Mouse (Mus musculus): ENCODE measurements at regions not wholly inside any gene's neighbourhood (a gene's known extent, or its start where the extent isn't known, plus 50 kb on each side); places are given as distances from the start of the nearest gene placed in this dataset.

- intact Hi-C loops (cut with DNase I; ENCODE audit: low total_unique reads): no loop called here
- DNase-seq: no peak
Measured at GRCm38 (mm10) chr19:54801123-54801742, 325.8 kb downstream of the Gpam start.

GRCm38 (mm10) chr19:54787171-54787570 lies 339.9 kb downstream of the Gpam start:
- DNase-seq: no peak
- intact Hi-C loops (cut with DNase I; ENCODE audit: low total_unique reads): no loop called here

GRCm38 (mm10) chr19:54783729-54784128 lies 343.3 kb downstream of the Gpam start:
- DNase-seq: no peak
- intact Hi-C loops (cut with DNase I; ENCODE audit: low total_unique reads): no loop called here

- intact Hi-C loops (cut with DNase I; ENCODE audit: low total_unique reads): no loop called here
- peak; percentile 5 for DNase-seq
Measured at GRCm38 (mm10) chr19:54757761-54758160, 369.3 kb downstream of the Gpam start.

DNA sequence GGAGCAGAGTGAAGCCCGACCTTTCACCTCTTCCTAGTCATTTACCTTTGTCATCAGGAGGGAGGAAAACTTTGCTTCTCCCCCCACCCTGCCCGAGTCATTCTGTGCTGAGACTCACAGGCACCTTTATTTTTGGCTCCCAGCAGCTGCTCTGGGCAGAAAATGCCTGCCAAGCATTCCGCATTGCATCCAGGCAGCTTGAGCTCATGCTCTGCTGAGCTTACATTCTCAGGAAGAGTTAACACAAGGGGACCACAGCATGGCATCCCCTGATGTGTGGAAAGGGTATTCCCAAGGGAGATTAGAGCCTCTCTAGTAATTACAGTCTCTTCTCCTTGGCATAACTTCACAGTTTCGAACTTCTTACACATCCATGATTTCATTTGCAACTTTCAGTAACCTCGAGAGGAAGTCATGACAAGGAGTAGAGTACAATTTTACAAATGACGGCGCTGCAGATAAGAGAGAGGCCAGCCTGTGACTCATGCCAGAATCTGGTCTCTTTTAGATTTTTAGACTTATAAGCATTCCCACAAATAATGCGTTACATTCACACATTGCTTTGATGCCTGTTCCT lies 370.3 kb downstream of the Gpam start:
- intact Hi-C loops (cut with DNase I; ENCODE audit: low total_unique reads): no loop called here
- DNase-seq: no peak

GRCm38 (mm10) chr19:54755451-54755850 lies 371.6 kb downstream of the Gpam start:
- intact Hi-C loops (cut with DNase I; ENCODE audit: low total_unique reads): no loop called here
- no peak for DNase-seq

- intact Hi-C loops (cut with DNase I; ENCODE audit: low total_unique reads): no loop called here
- no peak for DNase-seq
Measured at GRCm38 (mm10) chr19:54733938-54734337, 393.1 kb downstream of the Gpam start.

DNA sequence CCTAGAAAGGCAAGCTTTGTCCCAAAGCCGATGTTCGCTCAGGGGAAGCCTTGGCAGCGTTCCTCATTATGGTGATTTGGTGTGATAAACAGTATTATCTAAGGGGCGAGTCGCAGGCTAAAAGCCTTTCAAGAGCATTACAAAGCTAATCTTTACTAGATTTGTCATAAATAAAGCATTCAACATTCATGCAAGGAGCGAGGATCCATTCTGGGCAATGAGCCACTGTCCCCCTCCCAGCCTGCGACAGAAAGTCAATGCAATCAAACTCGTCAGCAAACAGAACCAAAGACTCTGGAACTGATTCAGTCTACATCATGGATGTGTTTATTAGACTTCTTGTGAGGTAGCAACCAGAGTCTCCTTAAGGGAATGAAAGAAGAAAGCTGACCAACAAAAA lies 395.3 kb downstream of the Gpam start:
- no peak for DNase-seq

DNA sequence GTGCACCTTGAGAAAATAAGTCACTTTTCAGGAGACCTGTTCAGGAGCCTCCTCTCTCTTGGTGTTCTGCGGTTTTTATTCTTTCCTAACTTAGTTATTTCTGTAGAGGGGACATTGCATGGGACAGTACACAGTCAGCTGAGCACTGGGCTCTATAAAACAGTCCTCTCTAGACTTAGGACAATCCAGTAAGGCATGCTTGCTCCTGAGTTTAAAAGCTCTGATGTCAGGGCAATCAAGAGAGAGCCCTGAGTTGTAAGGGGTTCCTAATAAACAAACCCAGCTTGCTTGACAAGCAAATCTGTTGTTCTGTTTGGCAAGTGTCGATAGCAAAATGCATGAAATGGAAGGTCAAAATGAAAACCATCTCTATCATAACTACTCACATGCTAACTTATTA lies 395.7 kb downstream of the Gpam start:
- intact Hi-C loops (cut with DNase I; ENCODE audit: low total_unique reads): no loop called here
- DNase-seq: no peak

More for the DNA sequence above, 395.3 kb downstream of the Gpam start:
- intact Hi-C loops (cut with DNase I; ENCODE audit: low total_unique reads): no loop called here

- DNase-seq: no peak
- intact Hi-C loops (cut with DNase I; ENCODE audit: low total_unique reads): no loop called here
Measured at GRCm38 (mm10) chr19:54730801-54731200, 396.2 kb downstream of the Gpam start.

- DNase-seq: no peak
- intact Hi-C loops (cut with DNase I; ENCODE audit: low total_unique reads): no loop called here
Measured at GRCm38 (mm10) chr19:54730296-54730695, 396.7 kb downstream of the Gpam start.

DNA sequence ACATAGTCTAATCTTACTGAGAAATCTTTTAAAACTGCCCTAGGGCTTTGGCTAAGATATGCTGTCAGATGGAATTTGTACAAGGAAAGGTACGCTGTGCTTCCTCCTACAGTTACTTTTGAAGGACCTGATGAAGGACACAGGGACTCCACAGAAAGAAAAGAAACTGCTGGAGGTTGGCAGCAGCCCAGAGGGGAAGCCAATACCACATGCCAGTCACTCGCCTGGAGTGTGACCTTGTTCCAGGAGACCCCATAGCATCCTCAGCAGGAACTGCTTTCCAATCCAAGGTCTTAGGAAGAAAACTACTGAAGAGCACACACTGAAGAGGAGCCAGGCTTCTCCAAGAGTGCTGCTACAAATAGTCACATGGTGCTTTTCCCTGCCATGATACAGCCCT lies 404.9 kb downstream of the Gpam start:
- intact Hi-C loops (cut with DNase I; ENCODE audit: low total_unique reads): no loop called here
- DNase-seq: no peak

DNA sequence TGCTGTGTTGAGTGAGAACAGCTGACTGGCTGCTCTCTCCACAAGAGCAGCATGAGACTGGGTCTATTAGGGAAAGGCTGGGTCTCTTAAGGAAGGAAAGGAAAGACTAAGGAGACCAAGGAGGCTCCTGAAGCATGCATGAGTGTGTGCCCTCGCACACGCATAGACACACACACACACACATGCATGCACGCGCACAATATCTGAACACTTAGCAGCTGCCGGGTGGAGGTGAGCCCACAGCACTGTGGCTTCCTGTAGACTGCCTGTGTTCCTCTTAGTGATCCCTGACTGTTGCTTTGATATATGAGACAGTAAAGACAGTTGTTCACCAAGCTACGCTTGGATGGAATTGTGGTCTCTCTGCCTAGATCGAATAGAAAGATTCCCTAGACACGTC lies 429.6 kb downstream of the Gpam start:
- intact Hi-C loops (cut with DNase I; ENCODE audit: low total_unique reads): no loop called here
- DNase-seq: no peak

- intact Hi-C loops (cut with DNase I; ENCODE audit: low total_unique reads): no loop called here
- DNase-seq: no peak
Measured at GRCm38 (mm10) chr19:54693714-54694113, 433.3 kb downstream of the Gpam start.

- DNase-seq: no peak
- intact Hi-C loops (cut with DNase I; ENCODE audit: low total_unique reads): no loop called here
Measured at GRCm38 (mm10) chr19:54693094-54693493, 433.9 kb downstream of the Gpam start.

- no peak for DNase-seq
- intact Hi-C loops (cut with DNase I; ENCODE audit: low total_unique reads): no loop called here
Measured at GRCm38 (mm10) chr19:54691861-54692260, 435.2 kb downstream of the Gpam start.

- DNase-seq: no peak
- intact Hi-C loops (cut with DNase I; ENCODE audit: low total_unique reads): no loop called here
Measured at GRCm38 (mm10) chr19:54688630-54689029, 438.4 kb downstream of the Gpam start.

DNA sequence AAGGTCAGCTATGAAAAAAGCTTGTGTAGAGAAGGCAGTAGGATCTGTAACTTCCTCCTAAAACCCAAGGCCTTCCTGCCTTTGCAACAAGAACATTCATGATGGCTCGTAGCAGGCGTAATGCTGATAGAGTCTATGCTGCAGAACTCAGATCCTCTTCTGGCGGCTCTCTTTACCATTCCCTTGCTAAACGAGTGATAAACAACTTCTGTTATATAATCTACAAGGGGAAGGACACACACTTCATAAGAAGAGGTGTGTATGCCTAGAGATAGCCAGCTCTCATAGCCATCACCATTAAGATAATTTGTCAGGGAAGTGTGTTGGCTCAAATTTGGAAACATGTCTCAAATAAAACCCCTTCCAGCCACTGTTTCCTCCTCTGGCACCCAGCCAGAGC lies 441.9 kb downstream of the Gpam start:
- intact Hi-C loops (cut with DNase I; ENCODE audit: low total_unique reads): no loop called here
- no peak for DNase-seq
